Mouse (Mus musculus) Patski (cell line): Measurements from ENCODE around the gene Tcf7. TPM values are rescaled to one million over a fixed set of nuclear protein-coding genes. Genes with fewer than 3 reads are reported as not detected.

Experiments
- ATAC-seq: fragments of 100-300 bp; one replicate; pipeline ENCODE4 v1.8.0; 2021
- CTCF ChIA-PET: fragments of 350-600 bp; sonication (Branson Sonifier 250); formaldehyde crosslinking; loops from one replicate; lab custom pipeline; 2022; ENCODE audit warnings: inconsistent platforms; lab: Charles Lee
- POLR2A ChIA-PET: fragments of 350-600 bp; sonication (Branson Sonifier 250); formaldehyde crosslinking; loops from one replicate; lab custom pipeline; 2022; ENCODE audit warnings: antibody characterized with exemption, inconsistent platforms; lab: Charles Lee
- DNase-seq: peaks from one replicate; pipeline ENCODE4 v3.0.0-alpha.2; 2011; ENCODE audit warnings: low read depth, low spot score
- H3K27me3 ChIP-seq: fragments of 371-371 bp; one replicate; pipeline ENCODE4 v1.5.1; 2021
- CTCF ChIP-seq: fragments of 100-300 bp; IDR thresholded peaks from one replicate; pipeline ENCODE4 v1.5.1; 2021
- in situ Hi-C: fragments of 300-500 bp; cut with MboI; formaldehyde crosslinking; loops from 3 replicates; pipeline ENCODE4 v1.11.1; 2018; ENCODE audit warnings: low pct_unique_long_range_greater_than_20kb, mixed read lengths
- polyA plus RNA-seq: library from polyadenylated mRNA; unstranded; gene quantifications from one replicate; pipeline ENCODE4 v1.2.3, GENCODE M21; 2021

Tcf7 gene
- polyA plus RNA-seq, 1 experiment from 2014 or later, result 5.4 TPM

GRCm38 (mm10) chr11:52220282-52220681 lies 62.5 kb downstream of the Tcf7 start:
- peak; percentile 87 for TF ChIP-seq CTCF
- DNase-seq (no peak), ATAC-seq (no peak)
- ChIA-PET CTCF (interaction anchor here (0.6 to 2.3 kb wide), 23 partner anchors 8 to 416 kb away, joined by 3 to 13 read pairs (median 4); partner anchors contain the start of gene Cdkn2aipnl), POLR2A (no interaction called here)
- in situ Hi-C loops, result loop anchor here (10.0 kb wide), 2 partner anchors 165 to 395 kb away; no protein-coding TSS in a partner anchor
- no peaks in the 10 kb centered on the region for H3K27me3 ChIP-seq

- no peak for TF ChIP-seq CTCF
Measured at GRCm38 (mm10) chr11:52213887-52214286, 68.9 kb downstream of the Tcf7 start, which contains the start of gene Olfr1371. Olfr1371 (minus strand) TSS chr11:52213987.

More at GRCm38 (mm10) chr11:52213887-52214286, 68.9 kb downstream of the Tcf7 start, which contains the start of gene Olfr1371:
- ATAC-seq (no peak), DNase-seq (no peak)
- ChIA-PET CTCF (no interaction called here), POLR2A (no interaction called here)
- H3K27me3 ChIP-seq, result no peaks in the 10 kb centered on the region
- in situ Hi-C loops, result no loop called here

Other genes starting within 250 kb of the Tcf7 start
- gene Ppp2ca, start 184.3 kb downstream of the Tcf7 start, polyA plus RNA-seq, result 78.7 TPM
- not detected for gene Olfr1373, start 137.5 kb downstream of the Tcf7 start, polyA plus RNA-seq
- not detected for gene Olfr1371, start 69.0 kb downstream of the Tcf7 start, polyA plus RNA-seq
- 485 TPM for gene Skp1a, start 51.0 kb downstream of the Tcf7 start, polyA plus RNA-seq
- 498 TPM for gene Vdac1, start 77.8 kb upstream of the Tcf7 start, polyA plus RNA-seq
- gene 9530068E07Rik, start 113.4 kb upstream of the Tcf7 start, polyA plus RNA-seq, result 254 TPM